Mouse (Mus musculus): ENCODE measurements around the gene Kcnj1. TPM values are rescaled to one million over a fixed set of nuclear protein-coding genes. Genes with fewer than 3 reads are reported as not detected.

The Kcnj1 gene
- polyA plus RNA-seq, 1 experiment from 2014 or later: not detected

Other genes with a start within 250 kb of the Kcnj1 start
- 0.20 and 0.27 TPM in 2 replicates for gene Kcnj5, start 28.1 kb upstream of the Kcnj1 start, polyA plus RNA-seq (2014; fragmentation: Nextera tagmentation; extraction: Ambion mirVana)
- gene Fli1, start 170.4 kb downstream of the Kcnj1 start, polyA plus RNA-seq (2014; fragmentation: Nextera tagmentation; extraction: Ambion mirVana): 3.6 and 8.9 TPM in 2 replicates

Measured in neural tube, embryonic 14.5 days (tissue).